In the genomic region with DNA sequence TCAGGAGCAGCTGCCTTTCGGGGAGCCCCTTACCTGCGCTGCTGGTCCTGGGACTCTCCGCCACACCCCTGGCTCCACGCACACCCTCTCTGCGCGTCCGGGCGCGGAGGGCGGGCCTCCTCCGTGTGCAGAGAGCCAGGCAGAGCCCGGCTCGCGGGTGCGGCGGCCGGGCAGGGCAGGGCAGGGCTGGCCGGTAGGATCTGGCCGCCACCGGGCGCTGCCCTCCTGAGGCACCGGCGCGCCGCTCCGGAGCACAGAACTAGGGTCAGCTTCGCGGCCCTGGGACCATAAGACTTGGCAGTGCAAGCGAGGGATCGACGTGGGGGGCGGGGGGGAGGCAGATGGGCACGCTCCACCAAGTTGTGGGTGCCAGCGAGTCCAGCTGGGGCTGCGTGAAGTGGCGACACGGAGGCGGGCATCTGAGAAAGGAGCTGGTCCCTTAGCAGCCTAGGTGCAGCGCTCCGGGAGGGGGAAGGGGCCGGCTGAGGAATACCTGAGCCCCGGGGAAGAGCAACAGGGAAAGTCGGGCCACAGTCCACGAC, we compare ENCODE assay signal across 8 mouse cellular contexts. TPM values are rescaled to one million over a fixed set of nuclear protein-coding genes. Genes with fewer than 3 reads are reported as not detected.
DNase-seq lines count a peak whose midpoint lies in the region; ATAC-seq lines count a peak whose summit lies in the region.

A gene (minus strand): TSS at position 62 of the 542 bp plus-strand sequence.

- H3K9me3 ChIP-seq in heart, embryonic 12.5 days (replicated peaks): no peaks in the 10 kb centered on the region
- no peaks in the 10 kb centered on the region for H3K9me3 ChIP-seq in kidney, embryonic 16.5 days (ENCODE audit: low read length)

- H3K27me3 ChIP-seq in heart, embryonic 12.5 days (replicated peaks): peaks cover 43% of the 10 kb centered on the region
- peaks cover 16% of the 10 kb centered on the region; the same call in 1 of the 2 replicates for H3K27me3 ChIP-seq in kidney, embryonic 16.5 days (ENCODE audit: insufficient read depth, low read length)

- H3K36me3 ChIP-seq in heart, embryonic 12.5 days: no peaks in the 10 kb centered on the region
- no peaks in the 10 kb centered on the region for H3K36me3 ChIP-seq in kidney, embryonic 16.5 days (ENCODE audit: insufficient read depth, low read length)

- 0 out of 2 replicates have a peak, but pooled peaks have one; percentile 27 for ATAC-seq in heart, embryonic 12.5 days (ENCODE audit: insufficient number of reproducible peaks, low FRiP score)
- ATAC-seq in kidney, embryonic 16.5 days (ENCODE audit: low FRiP score, low TSS enrichment): peak; percentile 90
- no peak for ATAC-seq in inflammation-experienced regulatory T-cells, adult 6 months

- no peak within 1 kb of the TSS for H3K27ac ChIP-seq in heart, embryonic 12.5 days (ENCODE audit: poor library complexity, severe bottlenecking)
- H3K27ac ChIP-seq in kidney, embryonic 16.5 days (ENCODE audit: low read length): peak within 1 kb of the TSS; percentile 44

- WGBS in heart, embryonic 12.5 days: 6% methylated on average over 42 of the region's 44 CpGs
- 5% methylated on average over 40 of the region's 44 CpGs for WGBS in kidney, embryonic 16.5 days

- H3K9ac ChIP-seq in heart, embryonic 12.5 days: peak within 1 kb of the TSS; percentile 63
- peak within 1 kb of the TSS; percentile 66 for H3K9ac ChIP-seq in kidney, embryonic 16.5 days (replicated peaks; ENCODE audit: low read length)

- peaks cover 30% of the 10 kb centered on the region for H3K4me1 ChIP-seq in heart, embryonic 12.5 days (replicated peaks)
- H3K4me1 ChIP-seq in kidney, embryonic 16.5 days (ENCODE audit: insufficient read depth, low read length): peaks cover 18% of the 10 kb centered on the region

- DNase-seq in ovary, postnatal 36 days (ENCODE audit: low spot score): peak; percentile 49
- no peak for DNase-seq in ovary, postnatal 14 days (ENCODE audit: low spot score)
- peak; percentile 32 for DNase-seq in lung, postnatal 10 days
- no peak for DNase-seq in cerebellum, adult 8-10 months
- DNase-seq in frontal cortex, postnatal 36 days (ENCODE audit: low spot score in 2 of 2): no peak

- peak within 1 kb of the TSS; percentile 83 for H3K4me2 ChIP-seq in heart, embryonic 12.5 days
- H3K4me2 ChIP-seq in kidney, embryonic 16.5 days (replicated peaks; ENCODE audit: low read depth, low read length): peak within 1 kb of the TSS; percentile 68

- peak within 1 kb of the TSS; percentile 46 for H3K4me3 ChIP-seq in heart, embryonic 12.5 days
- H3K4me3 ChIP-seq in kidney, embryonic 16.5 days (ENCODE audit: low read length): peak within 1 kb of the TSS; percentile 44

RNA-seq across cellular contexts. Expression of the gene that starts here (rescaled TPM):
- polyA plus RNA-seq in heart, embryonic 12.5 days (2016; fragmentation: Nextera tagmentation; extraction: Ambion mirVana): 0.93 and 1.4 TPM in 2 replicates
- polyA plus RNA-seq in kidney, embryonic 16.5 days (2015; fragmentation: Nextera tagmentation; extraction: Ambion mirVana): 9.0 and 10.5 TPM in 2 replicates
- polyA plus RNA-seq in inflammation-experienced regulatory T-cells, adult 6 months (2017; shearing (Covaris generic)): 1 to 10 TPM in 1 of 3 experiments, under 1 TPM in 1, not detected in 1; 0.48 to 2.1 TPM

Comparison
In these comparisons a context has a peak if more than half of its experiments do, and no peak if none do; other contexts are left out.
1. DNase-seq: peak in ovary, postnatal 36 days (single experiment) and lung, postnatal 10 days (single experiment); none in ovary, postnatal 14 days (single experiment), cerebellum, adult 8-10 months (single experiment) and frontal cortex, postnatal 36 days (0 of 2).